Mouse (Mus musculus): ENCODE results near the gene Tubg2. TPM values are rescaled to one million over a fixed set of nuclear protein-coding genes. Genes with fewer than 3 reads are reported as not detected.
"Not testable (repeated sequence)": the region's sequence is repeated elsewhere in the genome, so short reads cannot be mapped to it uniquely, and the experiment has no call there.

The Tubg2 gene
- polyA plus RNA-seq, 1 experiment from 2014 or later: 1.8 TPM

GRCm38 (mm10) chr11:101119761-101120544 lies 35.8 kb upstream of the Tubg2 start, which contains the start of the genes Retreg3 and Tubg1:
TSS of gene Retreg3 (minus strand) at chr11:101119893.
TSS of gene Tubg1 (plus strand) at chr11:101119938.
- Histone ChIP-seq H3K9ac (ENCODE audit: low read depth, low read length) (peak within 1 kb of the TSS; percentile 90), H3K36me3 (ENCODE audit: control insufficient read depth, insufficient read depth, low read length) (0 out of 2 replicates have a peak, but pooled peaks cover 3% of the 10 kb centered on the region), H3K27ac (ENCODE audit: low read depth, low read length) (peak within 1 kb of the TSS; percentile 88), H3K4me2 (peak within 1 kb of the TSS; percentile 89), H3K9me3 (ENCODE audit: control insufficient read depth, low read length) (no peaks in the 10 kb centered on the region), H3K27me3 (replicated peaks; ENCODE audit: control insufficient read depth, insufficient read depth, low read length) (no peaks in the 10 kb centered on the region), H3K4me3 (ENCODE audit: low read depth, low read length) (peak within 1 kb of the TSS; percentile 98), H3K4me1 (replicated peaks; ENCODE audit: control insufficient read depth, insufficient read depth, low read length) (peaks cover 18% of the 10 kb centered on the region)
- DNase-seq (ENCODE audit: low spot score) (peak; percentile 99), ATAC-seq (replicated peaks; ENCODE audit: low FRiP score) (peak; percentile 92)
- WGBS: under 1% methylated on average over 61 of the region's 61 CpGs

- peak overlapping the region; percentile 62 for H3K9ac ChIP-seq (ENCODE audit: low read depth, low read length)
- no peaks in the 10 kb centered on the region for H3K27me3 ChIP-seq (replicated peaks; ENCODE audit: control insufficient read depth, insufficient read depth, low read length)
- peak overlapping the region; percentile 98 for H3K4me3 ChIP-seq (ENCODE audit: low read depth, low read length)
- peak overlapping the region; percentile 89 for H3K4me2 ChIP-seq
- peaks cover 7% of the 10 kb centered on the region for H3K36me3 ChIP-seq (ENCODE audit: control insufficient read depth, insufficient read depth, low read length)
- DNase-seq (ENCODE audit: low spot score) (no peak), ATAC-seq (replicated peaks; ENCODE audit: low FRiP score) (no peak)
- 25% methylated on average over 19 of the region's 19 CpGs for WGBS
- H3K27ac ChIP-seq (ENCODE audit: low read depth, low read length): peak overlapping the region; percentile 88
- peaks cover 18% of the 10 kb centered on the region for H3K4me1 ChIP-seq (replicated peaks; ENCODE audit: control insufficient read depth, insufficient read depth, low read length)
- no peaks in the 10 kb centered on the region for H3K9me3 ChIP-seq (ENCODE audit: control insufficient read depth, low read length)
Observed at GRCm38 (mm10) chr11:101120545-101121188, 35.0 kb upstream of the Tubg2 start.

GRCm38 (mm10) chr11:101124494-101124893 lies 31.2 kb upstream of the Tubg2 start:
- H3K4me1 ChIP-seq (replicated peaks; ENCODE audit: control insufficient read depth, insufficient read depth, low read length); H3K27ac ChIP-seq (ENCODE audit: low read depth, low read length); H3K9me3 ChIP-seq (ENCODE audit: control insufficient read depth, low read length); H3K27me3 ChIP-seq (replicated peaks; ENCODE audit: control insufficient read depth, insufficient read depth, low read length); ATAC-seq (replicated peaks; ENCODE audit: low FRiP score); H3K4me2 ChIP-seq; DNase-seq (ENCODE audit: low spot score); H3K9ac ChIP-seq (ENCODE audit: low read depth, low read length); H3K4me3 ChIP-seq (ENCODE audit: low read depth, low read length): not testable (repeated sequence)
- 87% methylated on average over 8 of the region's 8 CpGs for WGBS
- peaks cover 22% of the 10 kb centered on the region for H3K36me3 ChIP-seq (ENCODE audit: control insufficient read depth, insufficient read depth, low read length)

DNA sequence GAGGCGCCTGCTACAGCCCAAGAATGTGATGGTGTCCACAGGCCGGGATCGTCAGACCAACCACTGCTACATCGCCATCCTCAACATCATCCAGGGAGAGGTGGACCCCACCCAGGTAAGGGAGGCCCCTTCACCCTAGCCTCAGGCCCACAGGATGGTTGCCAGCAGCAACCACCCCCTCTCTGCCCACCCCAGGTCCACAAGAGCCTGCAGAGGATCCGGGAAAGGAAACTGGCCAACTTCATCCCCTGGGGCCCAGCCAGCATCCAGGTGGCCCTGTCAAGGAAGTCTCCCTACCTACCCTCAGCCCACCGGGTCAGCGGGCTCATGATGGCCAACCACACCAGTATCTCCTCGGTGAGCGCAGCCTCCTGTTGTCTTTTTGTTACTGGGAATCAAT lies 30.7 kb upstream of the Tubg2 start:
- H3K36me3 ChIP-seq (ENCODE audit: control insufficient read depth, insufficient read depth, low read length): peaks cover 22% of the 10 kb centered on the region
- not testable (repeated sequence) for ATAC-seq (replicated peaks; ENCODE audit: low FRiP score)

DNA sequence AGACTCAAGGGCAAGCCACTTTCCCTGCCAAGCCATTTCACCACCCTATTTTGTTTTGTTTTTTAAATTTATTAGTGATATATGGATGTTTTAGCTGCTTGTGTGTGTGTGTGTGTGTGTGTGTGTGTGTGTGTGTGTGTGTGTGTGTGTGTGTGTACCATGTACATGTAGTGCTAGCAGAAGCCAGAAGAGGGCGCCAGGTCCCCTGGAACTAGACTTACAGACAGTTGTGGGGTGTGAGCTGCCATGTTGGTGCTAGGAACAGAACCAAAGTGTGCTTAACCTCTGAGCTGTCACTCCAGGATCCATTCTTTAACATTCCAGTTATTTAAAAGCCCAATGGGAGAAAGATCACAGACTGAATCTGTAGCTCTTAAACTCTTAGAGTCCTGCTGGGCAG lies 28.6 kb upstream of the Tubg2 start:
- H3K36me3 ChIP-seq (ENCODE audit: control insufficient read depth, insufficient read depth, low read length): peaks cover 22% of the 10 kb centered on the region

More for the DNA sequence above, 30.7 kb upstream of the Tubg2 start:
- not testable (repeated sequence) for H3K9ac ChIP-seq (ENCODE audit: low read depth, low read length); H3K4me1 ChIP-seq (replicated peaks; ENCODE audit: control insufficient read depth, insufficient read depth, low read length); H3K27ac ChIP-seq (ENCODE audit: low read depth, low read length); H3K27me3 ChIP-seq (replicated peaks; ENCODE audit: control insufficient read depth, insufficient read depth, low read length); H3K4me3 ChIP-seq (ENCODE audit: low read depth, low read length); H3K4me2 ChIP-seq; DNase-seq (ENCODE audit: low spot score); H3K9me3 ChIP-seq (ENCODE audit: control insufficient read depth, low read length)
- WGBS: 93% methylated on average over 7 of the region's 9 CpGs

DNA sequence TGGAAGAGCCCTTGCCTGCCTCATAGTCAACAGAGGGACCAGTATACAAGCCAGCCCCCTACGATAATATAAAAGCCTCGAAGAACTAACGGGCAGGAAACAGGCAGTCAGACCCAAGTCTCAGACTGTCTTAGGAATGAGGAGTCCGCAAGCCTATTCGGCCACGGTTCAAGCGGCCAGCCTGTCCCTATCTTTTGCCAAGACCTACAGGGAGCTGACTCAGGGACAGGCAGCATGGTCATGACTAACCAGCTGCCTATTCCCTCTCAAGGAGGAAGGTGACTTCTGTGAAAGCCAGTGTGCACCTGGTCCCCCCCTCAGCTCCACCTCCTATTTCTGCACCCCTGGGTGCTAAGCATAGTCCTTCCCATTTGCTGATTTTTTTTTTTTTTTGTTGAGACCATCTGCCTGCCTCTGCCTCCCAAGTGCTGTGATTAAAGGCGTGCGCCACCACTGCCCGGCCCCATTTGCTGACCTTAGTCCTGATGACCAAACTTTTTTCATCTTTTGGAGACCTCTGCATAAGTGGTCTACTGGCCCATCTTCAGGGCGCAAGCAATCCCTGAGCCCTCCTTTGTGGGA lies 26.6 kb upstream of the Tubg2 start:
- Histone ChIP-seq H3K9me3 (ENCODE audit: control insufficient read depth, low read length) (no peaks in the 10 kb centered on the region), H3K27ac (ENCODE audit: low read depth, low read length) (no peak overlapping the region), H3K4me2 (no peak overlapping the region), H3K36me3 (ENCODE audit: control insufficient read depth, insufficient read depth, low read length) (peaks cover 19% of the 10 kb centered on the region), H3K4me1 (replicated peaks; ENCODE audit: control insufficient read depth, insufficient read depth, low read length) (peaks cover 8% of the 10 kb centered on the region), H3K9ac (ENCODE audit: low read depth, low read length) (no peak overlapping the region), H3K27me3 (replicated peaks; ENCODE audit: control insufficient read depth, insufficient read depth, low read length) (no peaks in the 10 kb centered on the region), H3K4me3 (ENCODE audit: low read depth, low read length) (no peak overlapping the region)
- ATAC-seq (replicated peaks; ENCODE audit: low FRiP score): no peak
- no peak for DNase-seq (ENCODE audit: low spot score)
- 78% methylated on average over 11 of the region's 11 CpGs for WGBS

More for the DNA sequence above, 28.6 kb upstream of the Tubg2 start:
- H3K4me3 ChIP-seq (ENCODE audit: low read depth, low read length): no peak overlapping the region
- peaks cover 8% of the 10 kb centered on the region for H3K4me1 ChIP-seq (replicated peaks; ENCODE audit: control insufficient read depth, insufficient read depth, low read length)
- H3K9ac ChIP-seq (ENCODE audit: low read depth, low read length): no peak overlapping the region
- H3K9me3 ChIP-seq (ENCODE audit: control insufficient read depth, low read length): no peaks in the 10 kb centered on the region
- H3K27ac ChIP-seq (ENCODE audit: low read depth, low read length): no peak overlapping the region
- DNase-seq (ENCODE audit: low spot score): no peak
- H3K4me2 ChIP-seq: no peak overlapping the region
- 95% methylated on average over 1 of the region's 1 CpGs for WGBS
- no peaks in the 10 kb centered on the region for H3K27me3 ChIP-seq (replicated peaks; ENCODE audit: control insufficient read depth, insufficient read depth, low read length)
- ATAC-seq (replicated peaks; ENCODE audit: low FRiP score): no peak

GRCm38 (mm10) chr11:101130056-101130756 lies 25.5 kb upstream of the Tubg2 start:
- Histone ChIP-seq H3K27ac (ENCODE audit: low read depth, low read length) (no peak overlapping the region), H3K27me3 (replicated peaks; ENCODE audit: control insufficient read depth, insufficient read depth, low read length) (no peaks in the 10 kb centered on the region), H3K36me3 (ENCODE audit: control insufficient read depth, insufficient read depth, low read length) (peaks cover 19% of the 10 kb centered on the region), H3K4me3 (ENCODE audit: low read depth, low read length) (no peak overlapping the region), H3K9ac (ENCODE audit: low read depth, low read length) (no peak overlapping the region; the same call in 1 of the 2 replicates), H3K9me3 (ENCODE audit: control insufficient read depth, low read length) (no peaks in the 10 kb centered on the region), H3K4me2 (no peak overlapping the region), H3K4me1 (replicated peaks; ENCODE audit: control insufficient read depth, insufficient read depth, low read length) (peaks cover 8% of the 10 kb centered on the region)
- DNase-seq (ENCODE audit: low spot score) (no peak), ATAC-seq (replicated peaks; ENCODE audit: low FRiP score) (no peak)
- 39% methylated on average over 18 of the region's 18 CpGs for WGBS

- 73% methylated on average over 2 of the region's 2 CpGs for WGBS
- Histone ChIP-seq H3K36me3 (ENCODE audit: control insufficient read depth, insufficient read depth, low read length) (peaks cover 10% of the 10 kb centered on the region), H3K4me2 (no peak overlapping the region), H3K9me3 (ENCODE audit: control insufficient read depth, low read length) (no peaks in the 10 kb centered on the region), H3K4me3 (ENCODE audit: low read depth, low read length) (no peak overlapping the region), H3K9ac (ENCODE audit: low read depth, low read length) (no peak overlapping the region), H3K4me1 (replicated peaks; ENCODE audit: control insufficient read depth, insufficient read depth, low read length) (peaks cover 8% of the 10 kb centered on the region), H3K27me3 (replicated peaks; ENCODE audit: control insufficient read depth, insufficient read depth, low read length) (no peaks in the 10 kb centered on the region), H3K27ac (ENCODE audit: low read depth, low read length) (no peak overlapping the region; the same call in 1 of the 2 replicates)
- ATAC-seq (replicated peaks; ENCODE audit: low FRiP score): no peak
- DNase-seq (ENCODE audit: low spot score): no peak
Observed at GRCm38 (mm10) chr11:101131187-101131586, 24.5 kb upstream of the Tubg2 start.

Measured in liver, embryonic 11.5 days (tissue).